Comparison of ENCODE assay signal across 7 mouse cellular contexts in genomic region chr8:85397508-85397907, GRCm38 (mm10). TPM values are rescaled to one million over a fixed set of nuclear protein-coding genes. Genes with fewer than 3 reads are reported as not detected.
DNase-seq lines count a peak whose midpoint lies in the region; ATAC-seq and TF ChIP-seq lines count a peak whose summit lies in the region.

No protein-coding gene starts in this region.

- no peaks in the 10 kb centered on the region for H3K9me3 ChIP-seq in midbrain, postnatal 0 days (ENCODE audit: low read length)
- no peaks in the 10 kb centered on the region for H3K9me3 ChIP-seq in midbrain, embryonic 13.5 days
- H3K9me3 ChIP-seq in liver, embryonic 15.5 days (replicated peaks): no peaks in the 10 kb centered on the region

- H3K27me3 ChIP-seq in midbrain, postnatal 0 days (ENCODE audit: insufficient read depth, low read length): no peaks in the 10 kb centered on the region
- H3K27me3 ChIP-seq in midbrain, embryonic 13.5 days: no peaks in the 10 kb centered on the region
- no peaks in the 10 kb centered on the region for H3K27me3 ChIP-seq in liver, embryonic 15.5 days

- no peak overlapping the region for H3K4me2 ChIP-seq in midbrain, postnatal 0 days (ENCODE audit: low read depth, low read length, poor library complexity, severe bottlenecking)
- no peak overlapping the region for H3K4me2 ChIP-seq in midbrain, embryonic 13.5 days (replicated peaks)
- H3K4me2 ChIP-seq in liver, embryonic 15.5 days: peak overlapping the region; percentile 50; the same call in 1 of the 2 replicates

- 49% methylated on average over 5 of the region's 5 CpGs for WGBS in midbrain, postnatal 0 days
- 57% methylated on average over 5 of the region's 5 CpGs for WGBS in midbrain, embryonic 13.5 days
- WGBS in liver, embryonic 15.5 days (ENCODE audit: insufficient replicate concordance): 33% methylated on average over 5 of the region's 5 CpGs

- no peak overlapping the region for H3K27ac ChIP-seq in midbrain, postnatal 0 days (ENCODE audit: low read depth, low read length)
- H3K27ac ChIP-seq in midbrain, embryonic 13.5 days: no peak overlapping the region
- peak overlapping the region; percentile 78 for H3K27ac ChIP-seq in liver, embryonic 15.5 days (replicated peaks)

- no peaks in the 10 kb centered on the region for H3K36me3 ChIP-seq in midbrain, postnatal 0 days (ENCODE audit: insufficient read depth, low read length)
- no peaks in the 10 kb centered on the region for H3K36me3 ChIP-seq in midbrain, embryonic 13.5 days
- H3K36me3 ChIP-seq in liver, embryonic 15.5 days (replicated peaks): no peaks in the 10 kb centered on the region

- TF ChIP-seq CTCF in midbrain, postnatal 0 days (IDR thresholded peaks at IDR 0.05): peak; percentile 64

- ATAC-seq in midbrain, postnatal 0 days (ENCODE audit: low FRiP score): no peak
- ATAC-seq in midbrain, embryonic 13.5 days: no peak
- ATAC-seq in liver, embryonic 15.5 days (ENCODE audit: insufficient read depth): peak; percentile 69

- H3K4me1 ChIP-seq in midbrain, postnatal 0 days (ENCODE audit: insufficient read depth, low read length): no peaks in the 10 kb centered on the region
- no peaks in the 10 kb centered on the region for H3K4me1 ChIP-seq in midbrain, embryonic 13.5 days (replicated peaks)
- peaks cover 44% of the 10 kb centered on the region for H3K4me1 ChIP-seq in liver, embryonic 15.5 days (replicated peaks)

- no peak overlapping the region for H3K4me3 ChIP-seq in midbrain, postnatal 0 days (ENCODE audit: low read depth, low read length)
- H3K4me3 ChIP-seq in midbrain, embryonic 13.5 days (replicated peaks): no peak overlapping the region
- no peak overlapping the region for H3K4me3 ChIP-seq in liver, embryonic 15.5 days (replicated peaks)

- H3K9ac ChIP-seq in midbrain, postnatal 0 days (replicated peaks; ENCODE audit: low read length, poor library complexity, severe bottlenecking): no peak overlapping the region
- no peak overlapping the region for H3K9ac ChIP-seq in midbrain, embryonic 13.5 days (replicated peaks)
- 0 out of 2 replicates have a peak overlapping the region, but pooled peaks have one; percentile 29 for H3K9ac ChIP-seq in liver, embryonic 15.5 days

- peak; percentile 26 for DNase-seq in midbrain, postnatal 0 days (ENCODE audit: low spot score)
- DNase-seq in T-cell, adult 2 months (ENCODE audit: low spot score): peak; percentile 15
- DNase-seq in embryo, embryonic 10 days (ENCODE audit: low spot score): peak; percentile 69
- DNase-seq in induced T-regulatory cell, adult 2 months (ENCODE audit: low read depth): peak; percentile 69
- peak; percentile 48 for DNase-seq in spleen, adult 12 weeks (ENCODE audit: low spot score)

RNA-seq across cellular contexts. Expression of gene Mylk3, which starts 11.4 kb away (rescaled TPM):
- total RNA-seq in midbrain, postnatal 0 days (2014; rRNA removed): 0.09 TPM in 1 of 2 replicates, not detected in the other
- 0.18 and 0.46 TPM in 2 replicates for polyA plus RNA-seq in midbrain, postnatal 0 days (2015; fragmentation: Nextera tagmentation; extraction: Ambion mirVana)
- 0.07 and 0.09 TPM in 2 replicates for polyA plus RNA-seq in midbrain, embryonic 13.5 days (2015; fragmentation: Nextera tagmentation; extraction: Ambion mirVana)
- polyA plus RNA-seq in liver, embryonic 15.5 days (2015; fragmentation: Nextera tagmentation; extraction: Ambion mirVana): 57.2 and 68.2 TPM in 2 replicates

RNA-seq across cellular contexts. Expression of gene 4921524J17Rik, which starts 35.1 kb away (rescaled TPM):
- total RNA-seq in midbrain, postnatal 0 days (2014; rRNA removed): 13.4 and 17.9 TPM in 2 replicates
- 40.7 and 48.0 TPM in 2 replicates for polyA plus RNA-seq in midbrain, postnatal 0 days (2015; fragmentation: Nextera tagmentation; extraction: Ambion mirVana)
- 39.4 and 46.3 TPM in 2 replicates for polyA plus RNA-seq in midbrain, embryonic 13.5 days (2015; fragmentation: Nextera tagmentation; extraction: Ambion mirVana)
- 14.8 and 15.6 TPM in 2 replicates for polyA plus RNA-seq in liver, embryonic 15.5 days (2015; fragmentation: Nextera tagmentation; extraction: Ambion mirVana)

Comparison
In these comparisons a context has a peak if more than half of its experiments do, and no peak if none do; other contexts are left out.
1. DNase-seq: peak in every context shown above with its lines; median percentile 69 in embryo, embryonic 10 days; 69 in induced T-regulatory cell, adult 2 months; 48 in spleen, adult 12 weeks; 26 in midbrain, postnatal 0 days; 15 in T-cell, adult 2 months.
2. RNA of gene Mylk3, which starts 11.4 kb away (polyA plus RNA-seq): 57.2 to 68.2 TPM in liver, embryonic 15.5 days; 0.18 to 0.46 TPM in midbrain, postnatal 0 days and 0.07 to 0.09 TPM in midbrain, embryonic 13.5 days; every median in the first group is over 10 times any median in the second.